Mouse (Mus musculus) right cerebral cortex, postnatal 36 days (tissue): ENCODE measurements around the gene Ttyh1.

Experiments used
- DNase-seq, 2 experiments: peaks; one replicate each; pipeline ENCODE4 v3.0.0; 2022; ENCODE audit warnings: low spot score in 2 of 2, mixed read lengths in 1 of 2

Gene Ttyh1

DNA sequence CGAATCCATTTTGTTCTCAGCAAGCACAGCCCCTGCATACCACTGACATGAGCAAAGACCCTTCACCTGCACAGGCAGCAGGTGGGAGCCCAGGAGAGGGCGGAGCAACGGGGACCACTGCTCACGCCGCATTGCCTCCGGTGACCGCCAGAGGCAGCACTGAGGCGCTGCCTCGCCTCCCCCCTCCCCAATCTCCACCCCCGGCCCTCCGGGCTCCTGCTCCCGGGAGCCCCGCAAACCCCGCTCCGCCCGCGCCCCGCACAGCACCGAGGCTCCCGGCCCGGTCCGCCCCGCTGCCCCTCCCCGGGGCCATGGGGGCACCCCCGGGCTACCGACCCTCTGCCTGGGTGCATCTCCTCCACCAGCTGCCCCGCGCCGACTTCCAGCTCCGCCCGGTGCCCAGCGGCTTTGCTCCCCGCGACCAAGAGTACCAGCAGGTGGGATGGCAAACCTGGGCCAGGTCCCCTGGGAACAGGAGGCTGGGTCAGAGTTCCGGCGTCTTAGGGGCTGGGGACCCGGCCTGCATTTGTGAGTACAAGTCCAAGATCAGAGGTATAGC is at the start of gene Ttyh1:
Ttyh1 (plus strand) TSS at position 65 of the 559 bp plus-strand sequence.
- DNase-seq, result peak in 1 of 2 experiments; percentile 64

- no peak for DNase-seq
These were observed 48.1 kb upstream of the Ttyh1 start for GRCm38 (mm10) chr7:4071066-4071465.

DNA sequence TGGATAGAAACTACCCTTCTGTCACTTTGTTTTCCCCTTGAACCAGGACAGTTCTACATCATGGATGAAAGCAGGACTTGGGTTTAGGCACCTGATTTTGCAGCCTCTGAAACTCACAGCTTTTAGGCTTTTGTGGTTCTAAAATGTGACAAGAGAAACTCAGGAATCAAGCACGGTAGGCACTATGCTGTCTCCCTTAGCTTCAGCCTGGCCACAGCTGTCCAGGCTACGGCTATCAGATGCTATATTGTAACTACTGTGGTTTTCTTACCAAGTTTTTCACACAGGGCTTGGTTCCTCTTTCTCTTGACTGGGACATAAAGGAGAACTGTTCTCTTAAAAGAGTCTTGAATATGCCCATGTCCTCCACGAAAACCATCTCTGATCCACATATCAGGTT is 46.1 kb upstream of the Ttyh1 start:
- DNase-seq, result no peak

DNA sequence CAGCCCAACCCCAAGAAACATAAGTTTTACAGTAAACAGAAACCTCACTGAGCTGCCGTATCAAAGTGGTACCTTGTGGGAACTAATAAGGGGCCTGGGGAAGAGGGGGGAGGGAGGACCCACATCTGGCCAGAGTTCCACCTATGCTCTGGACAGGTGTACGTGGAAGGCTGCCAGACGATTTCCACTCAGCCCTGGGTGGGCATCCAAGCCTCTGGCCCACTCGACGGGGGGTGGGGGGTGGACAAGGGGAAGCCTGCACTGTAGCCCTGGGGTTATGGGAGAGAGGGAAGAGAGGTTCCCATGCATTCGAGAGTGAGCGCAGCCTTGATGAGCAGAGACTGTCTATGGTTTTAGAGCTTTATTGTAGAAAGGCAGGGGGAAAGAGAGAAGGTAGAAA is 39.7 kb upstream of the Ttyh1 start:
- DNase-seq, result no peak

GRCm38 (mm10) chr7:4080552-4080951 is 38.7 kb upstream of the Ttyh1 start:
- DNase-seq, result no peak

DNA sequence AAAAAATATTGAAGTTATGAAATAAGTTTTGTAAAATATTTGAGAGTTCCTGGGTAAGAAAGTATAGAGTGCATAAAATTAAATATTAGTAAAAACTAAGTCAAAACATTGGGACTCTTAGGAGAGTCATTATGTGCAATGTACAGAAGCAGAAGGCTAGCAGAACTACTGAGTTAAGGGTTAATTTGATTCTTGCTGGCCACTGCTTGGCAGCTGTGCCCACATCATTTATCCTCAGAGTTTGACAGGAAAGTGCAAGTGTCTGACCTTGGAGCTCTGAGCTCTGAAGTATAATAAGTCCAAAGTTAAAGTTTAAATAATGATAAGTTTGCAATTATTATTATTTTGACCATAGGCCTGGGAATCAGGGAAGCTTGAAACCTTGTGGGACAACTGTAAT is 37.5 kb upstream of the Ttyh1 start:
- no peak for DNase-seq

DNA sequence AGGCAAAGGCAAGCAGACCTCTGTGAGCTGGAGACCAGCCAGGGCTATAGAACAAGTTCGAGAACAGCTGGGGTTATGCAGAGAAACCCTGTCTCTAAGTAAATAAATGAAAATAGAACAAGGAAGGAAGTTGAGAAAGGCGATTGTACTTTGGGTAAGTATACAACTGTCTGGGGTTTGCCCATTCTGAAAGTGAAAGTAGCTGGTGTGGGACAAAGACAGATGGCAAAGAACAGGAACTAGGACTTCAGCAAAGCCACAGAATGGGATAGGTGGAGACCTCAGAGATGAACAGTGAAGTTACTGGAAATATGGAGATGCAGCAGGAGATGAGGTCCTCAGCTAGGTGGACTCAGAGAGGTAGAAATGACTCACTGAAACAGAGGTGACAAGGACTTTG is 36.4 kb upstream of the Ttyh1 start:
- DNase-seq, result no peak

DNA sequence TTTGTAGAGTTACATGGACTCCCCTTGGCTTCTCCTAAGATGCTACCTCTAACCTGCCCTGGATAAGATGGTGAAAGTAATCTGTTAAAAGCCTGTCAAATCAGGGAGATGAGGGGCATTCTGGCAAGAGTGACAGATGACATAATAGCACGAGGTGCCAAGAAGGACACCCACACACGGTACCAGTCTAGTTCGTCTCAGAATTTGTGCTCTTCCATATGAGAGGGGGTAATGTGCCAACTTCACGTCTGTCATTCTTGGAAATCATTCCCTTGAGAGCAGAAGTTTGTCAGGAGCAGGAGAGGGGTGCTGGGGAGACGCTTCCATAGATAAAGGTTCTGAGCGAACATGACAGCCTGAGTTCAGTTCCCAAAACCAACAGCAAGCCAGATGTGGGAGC is 35.0 kb upstream of the Ttyh1 start:
- peak in 1 of 2 experiments; percentile 15 for DNase-seq

DNA sequence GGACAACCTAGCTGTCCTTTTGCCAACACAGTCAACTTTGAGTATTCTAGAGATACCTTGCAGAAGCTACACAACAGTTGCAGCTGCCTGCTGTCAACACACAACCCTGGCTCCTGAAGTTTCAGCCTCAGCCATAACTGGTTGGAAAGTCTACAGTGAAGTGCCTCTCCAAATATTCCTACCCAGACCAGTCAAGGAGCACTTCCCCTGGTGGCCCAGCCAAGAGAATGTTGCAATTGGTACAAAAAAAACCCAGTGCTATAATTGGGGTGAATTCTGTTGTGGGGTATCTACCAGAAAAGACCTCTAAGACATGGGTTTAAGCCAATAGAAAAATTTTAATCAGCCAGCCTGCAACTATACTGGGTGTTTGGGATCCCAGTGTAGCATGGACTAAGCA is 33.6 kb upstream of the Ttyh1 start:
- DNase-seq, result no peak

- peak; percentile 49 to 73 for DNase-seq
These were observed 31.8 kb upstream of the Ttyh1 start for GRCm38 (mm10) chr7:4087238-4087895.

GRCm38 (mm10) chr7:4087896-4088480 is 31.2 kb upstream of the Ttyh1 start:
- DNase-seq, result peak; percentile 51 to 66

DNA sequence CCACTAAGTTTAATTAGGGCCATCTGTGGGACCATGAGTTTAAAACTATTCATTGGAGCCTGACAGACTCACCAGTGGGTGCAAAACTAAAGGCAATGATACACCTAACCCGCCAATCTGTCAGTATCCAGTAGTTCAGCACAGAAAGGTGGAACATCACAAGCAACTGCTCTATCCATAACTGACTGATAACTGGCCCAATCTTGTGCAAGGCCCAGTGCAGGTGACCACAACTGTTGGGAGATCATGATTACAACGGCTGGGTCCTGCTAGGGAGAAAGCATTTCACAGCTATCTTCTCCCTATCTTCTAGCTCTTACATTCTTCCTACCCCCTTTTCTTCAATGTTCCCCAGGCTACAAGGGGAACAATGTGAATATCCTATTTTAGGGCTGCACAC is 30.5 kb upstream of the Ttyh1 start:
- DNase-seq, result no peak

GRCm38 (mm10) chr7:4091170-4091569 is 28.0 kb upstream of the Ttyh1 start:
- DNase-seq, result no peak

- no peak for DNase-seq
These were observed 20.9 kb upstream of the Ttyh1 start for GRCm38 (mm10) chr7:4098301-4098700.

DNA sequence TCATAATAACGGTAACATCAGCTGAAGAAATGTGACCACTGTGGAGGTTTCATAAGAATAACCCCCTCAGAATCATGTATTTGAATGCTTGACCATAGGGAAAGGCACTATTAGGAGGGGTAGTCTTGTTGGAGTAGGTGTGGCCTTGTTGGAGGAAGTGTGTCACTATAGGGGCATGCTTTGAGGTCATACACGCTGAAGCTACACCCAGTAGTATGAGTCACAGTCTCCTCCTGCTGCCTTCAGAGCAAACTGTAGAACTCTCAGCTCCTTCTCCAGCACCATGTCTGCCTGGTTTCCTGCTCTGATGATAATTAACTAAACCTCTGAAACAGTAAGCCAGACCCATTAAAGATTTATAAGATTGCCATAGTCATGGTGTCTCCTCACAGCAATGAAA is 20.4 kb upstream of the Ttyh1 start:
- DNase-seq, result no peak

- no peak for DNase-seq
These were observed 18.1 kb upstream of the Ttyh1 start for GRCm38 (mm10) chr7:4101144-4101543.

GRCm38 (mm10) chr7:4103411-4103810 is 15.8 kb upstream of the Ttyh1 start:
- no peak for DNase-seq

DNA sequence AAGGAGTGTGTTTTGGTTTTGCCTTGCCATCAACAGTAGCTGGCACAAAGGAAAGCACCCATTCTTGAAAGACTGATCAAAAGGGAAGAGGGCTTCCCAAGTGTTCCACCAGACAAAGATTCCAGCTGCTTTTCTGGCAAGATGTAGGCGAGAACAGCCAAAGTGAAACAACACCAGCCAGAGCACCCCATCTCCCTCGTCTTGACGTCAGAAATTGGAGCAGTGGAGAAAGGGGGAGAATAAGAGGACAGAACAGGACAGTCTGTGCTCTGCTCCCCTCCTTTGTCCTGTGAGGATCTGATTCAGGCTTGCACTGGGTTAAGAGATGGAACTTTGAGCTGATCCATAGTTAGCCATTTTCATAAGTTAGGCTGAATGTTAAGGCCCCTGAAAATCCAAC is 7.4 kb upstream of the Ttyh1 start:
- DNase-seq, result no peak

DNA sequence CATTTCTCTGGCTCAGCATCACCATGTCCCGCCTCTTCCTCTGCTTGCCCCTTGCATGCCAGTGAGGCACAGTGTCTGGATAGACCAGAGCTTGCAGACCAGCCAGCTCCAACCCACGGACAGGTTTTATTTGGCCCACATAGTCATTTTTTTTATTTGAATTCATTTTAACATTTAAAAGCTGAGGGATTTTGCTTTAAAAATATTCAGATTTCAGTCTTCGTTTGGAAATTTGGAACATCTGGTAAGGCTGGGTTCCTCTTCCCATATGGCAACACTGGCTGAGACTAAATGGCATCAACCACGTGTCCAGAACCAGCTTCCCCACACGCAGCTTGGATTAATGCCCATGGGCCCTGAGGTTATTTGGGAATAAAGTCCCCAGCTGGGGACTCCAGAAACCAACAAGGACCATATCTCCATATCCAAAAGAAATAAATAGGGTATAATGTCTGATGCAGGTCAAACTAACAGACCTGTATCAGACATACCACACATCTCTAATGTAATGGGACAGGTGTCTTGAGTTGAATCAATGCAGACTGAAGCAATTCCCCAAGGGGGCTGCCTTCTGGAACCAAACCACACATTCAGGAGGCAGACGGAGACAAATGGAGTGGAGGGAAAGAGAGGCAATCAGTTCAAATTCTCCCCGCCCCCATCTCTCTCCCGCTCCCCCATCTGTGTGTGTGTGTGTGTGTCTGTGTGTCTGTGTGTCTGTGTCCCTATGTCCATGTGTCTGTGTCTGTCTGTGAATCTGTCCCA is 2.0 kb upstream of the Ttyh1 start:
- DNase-seq, result peak; percentile 39 to 50

DNA sequence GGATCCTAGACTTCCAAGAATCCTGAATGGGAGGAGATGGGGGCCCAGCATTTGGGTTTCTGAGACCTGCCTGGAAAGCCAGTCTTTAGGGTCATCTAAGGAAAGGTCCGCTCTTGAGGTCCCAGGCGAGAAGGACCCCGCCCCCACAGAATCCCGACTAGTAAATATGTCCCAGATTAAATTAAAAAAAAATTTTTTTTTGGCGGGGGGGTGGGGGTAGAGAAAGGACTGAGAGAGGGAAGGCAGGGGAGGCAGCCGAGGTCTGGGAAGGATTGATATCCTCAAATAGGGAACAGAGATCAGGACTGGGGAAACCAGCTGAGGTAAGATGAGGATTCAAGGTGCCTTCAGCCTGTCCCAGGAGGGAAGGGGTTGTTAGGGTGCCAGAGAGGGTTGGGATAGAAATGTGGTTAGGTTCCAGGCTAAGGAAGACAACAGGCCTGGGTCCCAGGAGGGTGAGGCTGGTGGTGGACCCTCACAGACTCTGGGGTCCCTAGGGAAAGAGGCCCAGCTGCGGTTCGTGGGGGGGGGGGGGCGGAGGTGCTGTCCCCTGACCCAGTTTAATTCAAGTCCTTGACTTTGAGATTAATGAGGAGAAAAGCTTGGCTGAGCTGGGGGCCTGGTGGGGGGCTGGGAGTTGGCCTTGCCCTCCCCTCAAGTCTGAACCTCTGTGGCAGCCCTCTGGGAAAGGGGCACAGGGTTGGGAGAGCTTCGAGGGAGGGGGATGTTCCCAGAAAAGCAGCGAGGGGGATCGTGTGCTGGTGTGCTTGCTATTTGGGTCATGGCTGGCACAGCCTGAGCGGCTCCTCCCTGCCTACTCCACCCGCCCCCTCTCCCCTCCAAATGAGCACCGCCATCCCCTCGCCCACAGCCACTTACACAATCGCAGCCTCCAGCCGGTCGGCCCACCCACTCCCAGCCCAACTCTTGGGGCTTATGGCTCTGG is 1.0 kb downstream of the Ttyh1 start:
- peak in 1 of 2 experiments; percentile 68 for DNase-seq

DNA sequence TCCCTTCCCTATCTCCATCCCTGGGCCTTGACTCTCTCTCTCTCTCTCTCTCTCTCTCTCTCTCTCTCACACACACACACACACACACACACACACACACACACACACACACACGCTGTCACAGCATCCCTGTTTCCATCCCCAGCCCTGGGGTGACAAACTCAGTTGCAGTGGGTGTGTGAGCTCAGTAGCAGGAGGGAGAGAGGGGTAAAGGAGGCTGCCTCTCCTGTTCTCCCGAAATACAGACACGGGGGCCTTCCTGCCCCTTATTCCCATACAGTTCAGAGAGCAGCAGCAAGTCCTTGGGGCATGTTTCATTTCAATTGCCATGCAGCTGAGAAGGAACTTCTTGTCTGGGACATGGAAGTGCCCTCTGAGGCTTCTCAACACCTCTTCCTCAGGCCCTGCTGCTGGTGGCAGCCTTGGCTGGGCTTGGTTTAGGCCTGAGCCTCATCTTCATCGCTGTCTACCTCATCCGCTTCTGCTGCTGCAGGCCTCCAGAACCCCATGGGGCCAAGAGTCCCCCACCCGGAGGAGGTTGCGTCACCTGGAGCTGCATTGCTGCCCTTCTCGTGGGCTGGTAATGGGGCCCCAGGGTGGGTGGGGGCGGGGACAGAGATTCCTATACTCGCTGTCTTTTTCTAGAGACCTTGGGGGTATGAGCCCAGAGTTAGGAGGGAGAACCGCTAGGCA is 3.0 kb downstream of the Ttyh1 start:
- DNase-seq, result no peak
